Mouse (Mus musculus): ENCODE measurements around the gene Tmem231.

Tmem231 gene

DNA sequence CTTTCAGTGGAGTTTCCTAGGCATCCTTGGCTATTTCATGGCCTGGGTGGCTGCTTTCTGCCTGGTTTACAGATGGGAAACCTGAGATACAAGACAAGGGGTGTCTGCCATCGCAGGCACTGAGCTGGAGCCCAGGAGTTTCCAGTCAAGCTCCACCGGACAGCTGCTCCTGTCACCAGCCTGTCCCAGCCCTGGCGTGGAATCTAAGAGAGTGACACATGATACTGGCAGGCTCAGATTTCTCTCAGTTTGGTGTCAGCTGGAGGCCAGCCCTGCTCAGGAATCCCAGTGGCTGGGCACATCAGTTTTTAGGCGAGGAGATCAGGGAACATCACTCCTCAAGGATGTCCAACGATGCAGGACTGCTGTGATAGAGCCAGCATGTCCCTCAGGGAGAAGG is 31.6 kb downstream of the Tmem231 start:
- DNase-seq, result no peak

- no peak for DNase-seq
These were observed 35.1 kb downstream of the Tmem231 start for GRCm38 (mm10) chr8:111898586-111898985.

DNA sequence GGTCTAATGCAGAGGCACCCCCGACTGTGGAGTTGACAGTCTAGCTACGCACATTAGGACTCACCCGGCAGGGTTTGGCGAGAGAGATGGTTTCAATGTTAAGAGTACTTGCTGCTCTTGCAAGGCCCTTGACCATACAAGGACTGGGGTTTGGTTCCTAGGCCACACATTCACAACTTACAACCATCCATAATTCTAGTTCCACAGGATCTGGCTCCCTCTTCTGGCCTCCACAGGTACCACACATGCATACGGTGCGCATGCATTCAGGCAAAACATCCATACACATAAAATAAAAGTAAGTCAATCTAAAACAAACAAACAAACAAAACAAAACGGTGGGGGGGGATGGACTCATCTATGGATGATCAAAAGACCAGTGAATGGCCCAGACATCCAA is 38.7 kb downstream of the Tmem231 start:
- no peak for DNase-seq

- no peak for DNase-seq
These were observed 41.1 kb downstream of the Tmem231 start for GRCm38 (mm10) chr8:111892615-111893014.

- no peak for DNase-seq
These were observed 41.7 kb downstream of the Tmem231 start for GRCm38 (mm10) chr8:111891983-111892382.

DNA sequence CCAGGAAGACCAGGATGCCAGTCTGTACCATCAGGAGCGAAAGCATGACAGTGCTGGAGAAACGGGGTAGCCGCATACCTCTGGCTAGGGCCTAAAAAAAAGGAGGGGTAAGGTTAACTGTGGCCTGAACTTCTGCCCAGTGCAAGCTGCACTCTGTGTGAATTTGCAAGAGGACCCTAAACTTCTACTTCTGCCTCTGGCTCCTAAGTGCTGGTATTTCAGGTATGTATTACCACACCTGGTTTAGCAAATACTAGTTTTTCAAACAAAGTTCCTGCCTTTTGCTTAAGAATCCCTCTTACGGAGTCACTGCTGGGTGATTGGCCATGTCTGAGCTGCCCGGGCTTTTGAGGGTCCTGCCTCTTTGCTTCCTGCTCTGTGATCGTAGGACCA is 42.8 kb downstream of the Tmem231 start:
- DNase-seq, result no peak

- DNase-seq, result peak; percentile 55
These were observed 43.5 kb downstream of the Tmem231 start for GRCm38 (mm10) chr8:111889931-111890910.

DNA sequence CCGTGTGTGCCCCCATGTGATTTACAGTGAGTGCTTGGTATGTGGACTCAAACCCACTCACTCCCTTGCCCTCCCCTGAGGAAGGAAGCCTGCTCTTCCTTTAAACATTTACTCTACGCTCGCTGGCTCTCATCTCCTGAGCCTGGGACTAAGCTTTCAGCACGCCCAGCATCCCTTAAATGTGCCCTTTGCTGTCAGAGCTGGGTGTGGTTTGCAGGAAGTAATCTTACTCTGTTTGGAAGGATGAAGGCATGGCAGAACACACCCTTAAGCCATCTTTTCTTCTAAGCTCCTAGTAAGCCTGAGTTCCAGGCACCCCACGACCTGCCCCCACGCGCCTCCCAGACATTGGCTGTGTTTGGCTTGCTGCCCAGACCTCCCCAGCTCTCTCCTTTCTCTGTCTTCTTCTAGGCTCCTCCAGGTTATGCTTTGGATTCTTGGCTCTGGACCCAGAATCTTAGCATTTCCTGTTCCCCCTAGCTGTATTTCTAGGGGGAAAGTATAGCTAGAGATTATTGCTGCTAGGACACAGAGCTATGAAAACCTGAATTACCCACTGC is 45.5 kb downstream of the Tmem231 start:
- no peak for DNase-seq

GRCm38 (mm10) chr8:111887479-111887878 is 46.2 kb downstream of the Tmem231 start:
- no peak for DNase-seq

DNA sequence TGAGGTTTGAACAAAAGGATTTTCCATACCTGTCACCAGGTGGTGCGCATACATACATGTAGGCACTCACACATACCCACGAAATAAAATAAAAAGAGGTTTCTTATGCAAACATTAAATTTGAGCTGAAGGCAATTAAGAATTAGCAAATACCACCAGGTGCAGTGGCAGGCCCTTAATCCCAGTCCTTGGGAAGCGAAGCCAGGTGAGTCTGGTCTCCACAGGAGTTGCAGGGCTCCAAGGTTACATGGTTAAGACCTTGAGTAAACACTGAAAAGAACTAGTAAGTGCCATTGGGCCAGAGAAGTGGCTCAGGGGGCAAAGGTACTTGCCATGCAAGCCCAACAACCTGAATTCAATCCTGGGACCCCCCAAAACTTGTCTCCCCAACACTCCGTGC is 50.1 kb downstream of the Tmem231 start:
- DNase-seq, result no peak

DNA sequence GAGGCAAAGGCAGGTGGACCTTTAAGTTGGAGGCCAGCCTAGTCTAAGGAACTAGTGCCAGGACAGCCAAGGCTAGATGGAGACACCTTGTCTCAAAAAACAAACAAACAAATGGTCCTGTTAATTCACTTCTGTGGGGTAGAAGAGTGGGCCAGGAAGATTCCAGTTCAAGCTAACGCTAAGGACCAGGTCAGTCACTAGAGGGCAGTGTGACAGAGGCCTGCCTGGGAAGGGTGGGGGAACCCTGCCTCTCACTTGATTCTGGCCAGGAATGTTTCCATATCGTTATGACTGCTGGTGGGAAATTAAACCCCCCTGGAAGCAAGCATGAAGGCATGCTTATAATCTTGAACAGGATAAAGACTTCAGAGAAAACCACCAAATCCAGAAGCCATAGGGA is 52.1 kb downstream of the Tmem231 start:
- peak; percentile 58 for DNase-seq

- no peak for DNase-seq
These were observed 56.0 kb downstream of the Tmem231 start for GRCm38 (mm10) chr8:111877711-111878110.

DNA sequence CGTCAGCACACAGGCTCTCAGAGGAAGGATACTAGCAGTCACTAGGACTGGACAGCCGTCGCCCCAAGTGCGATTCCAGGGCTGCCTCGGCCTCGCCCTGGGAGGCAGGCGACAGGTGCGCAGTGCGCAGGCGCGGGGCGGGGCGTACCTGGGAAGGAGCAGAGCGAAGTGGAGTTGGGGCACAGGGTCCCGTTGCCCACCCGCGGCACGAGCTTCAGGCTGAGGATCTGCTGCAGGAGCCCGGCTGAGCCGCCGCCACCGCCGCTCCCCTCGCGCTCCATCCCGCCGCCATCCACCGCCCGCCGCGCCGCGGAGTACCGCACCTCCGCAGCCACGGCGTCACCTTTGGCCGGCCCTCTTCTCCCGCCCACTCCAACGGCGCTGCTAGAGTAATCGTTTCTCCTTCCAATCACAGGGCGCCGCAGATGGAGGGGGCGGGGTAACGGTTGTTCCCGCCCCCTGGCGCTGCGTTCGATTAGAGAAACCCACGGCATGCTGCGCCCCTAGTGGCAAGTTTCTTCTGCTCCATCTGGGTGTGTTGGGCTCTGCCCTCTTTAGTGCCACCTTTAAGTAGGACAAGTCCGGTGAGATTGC is 57.2 kb downstream of the Tmem231 start, which contains the start of gene Tmem170:
Gene Tmem170, minus strand, starts transcription at position 396 of the 594 bp plus-strand sequence.
- DNase-seq, result peak; percentile 99

DNA sequence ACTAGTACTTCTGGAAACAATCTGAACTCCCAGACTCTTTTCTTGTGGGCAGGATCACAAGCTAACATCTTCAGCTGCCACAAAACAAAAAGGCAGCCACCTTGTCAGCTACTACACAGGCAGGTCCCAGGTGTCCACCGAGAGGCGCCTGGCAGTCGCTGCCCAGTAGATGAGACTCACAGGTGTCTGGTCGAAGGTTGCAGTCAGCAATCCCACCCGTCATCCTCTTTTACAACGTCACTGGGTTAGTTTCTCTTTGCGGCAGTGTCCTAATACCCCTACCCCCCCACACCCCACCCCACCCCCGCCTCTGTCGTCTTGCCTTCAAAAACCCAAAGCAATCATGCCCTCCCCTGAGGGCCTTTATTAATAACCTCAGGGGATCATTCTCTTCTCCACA is 57.9 kb downstream of the Tmem231 start:
- DNase-seq, result no peak

DNA sequence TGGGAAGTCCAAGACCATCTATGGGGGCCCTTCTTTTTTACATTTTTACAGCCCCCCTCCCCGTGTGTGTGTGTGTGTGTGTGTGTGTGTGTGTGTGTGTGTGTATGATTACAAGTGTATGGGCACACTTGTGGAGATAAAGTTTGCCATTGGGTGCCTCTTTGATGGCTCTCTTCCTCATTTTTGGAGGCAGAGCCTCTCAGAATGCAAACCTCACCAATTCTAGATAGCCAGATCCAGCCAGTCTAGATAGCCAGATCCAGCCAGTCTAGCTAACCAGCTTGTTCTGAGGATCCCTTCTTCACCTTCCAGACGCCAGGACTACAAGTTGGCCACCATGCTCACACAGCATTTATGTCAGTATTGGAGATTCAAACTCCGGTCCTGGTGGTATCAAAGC is 62.4 kb downstream of the Tmem231 start:
- no peak for DNase-seq

DNA sequence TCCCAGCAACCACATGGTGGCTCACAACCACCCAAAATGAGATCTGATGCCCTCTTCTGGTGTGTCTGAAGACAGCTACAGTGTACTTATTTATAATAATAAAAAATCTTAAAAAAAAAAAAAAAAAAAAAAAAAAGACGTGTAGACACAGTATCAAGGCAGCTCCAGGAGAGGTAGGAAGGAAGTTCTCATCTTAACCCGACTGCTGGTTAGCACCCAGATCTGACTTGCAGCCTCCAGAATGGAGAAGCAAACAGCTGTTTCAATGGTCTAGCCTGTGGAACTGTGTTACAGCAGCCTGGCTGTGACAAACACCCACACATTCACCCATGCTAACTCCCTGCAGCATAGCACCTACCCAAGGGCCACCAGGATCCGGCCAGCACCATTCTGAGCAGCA is 63.3 kb downstream of the Tmem231 start:
- no peak for DNase-seq

GRCm38 (mm10) chr8:111868664-111869063 is 65.0 kb downstream of the Tmem231 start:
- DNase-seq, result no peak

GRCm38 (mm10) chr8:111865857-111866256 is 67.8 kb downstream of the Tmem231 start:
- no peak for DNase-seq

DNA sequence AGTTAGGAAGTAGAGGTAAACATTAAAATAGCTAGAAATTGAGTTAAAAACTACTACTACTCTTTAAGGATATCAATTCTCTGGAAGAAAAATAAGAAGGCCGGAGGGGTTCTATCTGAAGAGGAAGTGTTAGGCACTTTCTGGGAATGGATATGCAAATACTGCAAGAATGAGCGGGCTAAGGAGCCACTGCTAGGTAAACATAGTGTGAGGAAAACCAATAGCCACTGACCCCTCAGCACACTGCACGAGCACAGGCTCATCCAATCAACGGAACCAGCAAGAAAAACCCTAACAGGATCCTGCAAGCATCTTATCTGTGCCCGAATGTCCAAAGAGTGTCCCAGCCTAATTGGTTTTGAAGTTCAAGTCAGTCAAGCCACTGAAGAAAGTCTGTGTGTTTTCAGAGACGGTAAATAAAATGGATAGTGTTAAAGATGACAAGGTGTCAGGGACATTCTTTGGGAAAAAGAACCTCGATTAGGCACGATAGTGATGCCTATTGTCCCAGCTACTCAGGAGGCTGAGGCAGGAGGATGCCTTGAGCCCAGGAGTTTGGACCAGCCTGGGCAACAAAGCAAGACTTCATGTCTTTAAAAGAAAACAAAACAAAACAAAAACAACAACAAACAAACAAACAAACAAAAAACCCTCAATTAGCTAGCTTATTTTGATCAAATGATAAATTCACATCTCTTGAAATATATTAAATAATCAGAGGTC is 68.4 kb downstream of the Tmem231 start:
- DNase-seq, result no peak

- DNase-seq, result no peak
These were observed 69.0 kb downstream of the Tmem231 start for GRCm38 (mm10) chr8:111864648-111865047.

DNA sequence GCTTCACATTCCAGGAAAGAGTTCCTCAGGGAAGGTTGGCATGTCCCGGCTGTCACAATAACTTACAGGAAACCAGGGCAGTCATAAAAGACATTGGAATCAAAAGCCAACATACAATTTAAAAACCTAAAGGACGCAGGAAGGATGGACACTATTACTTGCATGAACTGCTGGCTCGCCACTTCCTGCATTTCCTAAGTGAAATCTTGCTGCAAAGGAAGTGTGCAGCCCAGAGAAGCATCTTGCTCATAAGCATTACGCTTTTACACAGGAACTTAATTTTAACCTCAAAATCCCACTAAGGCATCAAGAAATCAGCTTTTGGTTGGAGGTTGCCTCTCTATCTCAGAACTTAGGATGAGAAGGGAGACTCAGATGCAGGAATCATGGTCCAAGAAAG is 70.4 kb downstream of the Tmem231 start:
- DNase-seq, result no peak

All from cerebellum, adult 8-10 months (tissue).